Mouse (Mus musculus): ENCODE results near the gene Ferd3l. TPM values are rescaled to one million over a fixed set of nuclear protein-coding genes. Genes with fewer than 3 reads are reported as not detected.

Ferd3l gene
- polyA plus RNA-seq, 1 experiment from 2014 or later = not detected

GRCm38 (mm10) chr12:33965661-33966360 is 37.6 kb downstream of the Ferd3l start:
- Histone ChIP-seq H3K9ac (peak overlapping the region; percentile 15; the same call in 1 of the 2 replicates), H3K4me2 (replicated peaks) (peak overlapping the region; percentile 57), H3K9me3 (replicated peaks) (no peaks in the 10 kb centered on the region), H3K27me3 (peaks cover 33% of the 10 kb centered on the region; the same call in 1 of the 2 replicates), H3K4me1 (peaks cover 21% of the 10 kb centered on the region), H3K4me3 (replicated peaks) (peak overlapping the region; percentile 9; the same call in 1 of the 2 replicates), H3K27ac (replicated peaks) (peak overlapping the region; percentile 89), H3K36me3 (no peaks in the 10 kb centered on the region)
- no peak for ATAC-seq (ENCODE audit: insufficient number of reproducible peaks, low FRiP score, low TSS enrichment, low read depth)
- 4% methylated on average over 5 of the region's 5 CpGs for WGBS

- Histone ChIP-seq H3K9ac (peak overlapping the region; percentile 23), H3K4me3 (replicated peaks) (peak overlapping the region; percentile 39), H3K27me3 (peaks cover 30% of the 10 kb centered on the region; the same call in 1 of the 2 replicates), H3K4me1 (peaks cover 21% of the 10 kb centered on the region), H3K9me3 (replicated peaks) (no peaks in the 10 kb centered on the region), H3K36me3 (no peaks in the 10 kb centered on the region), H3K4me2 (replicated peaks) (peak overlapping the region; percentile 57), H3K27ac (replicated peaks) (peak overlapping the region; percentile 89)
- under 1% methylated on average over 35 of the region's 35 CpGs for WGBS
- ATAC-seq (ENCODE audit: insufficient number of reproducible peaks, low FRiP score, low TSS enrichment, low read depth) = peak; percentile 12; the same call in 1 of the 2 replicates
Observed at GRCm38 (mm10) chr12:33966490-33967415, 38.5 kb downstream of the Ferd3l start.

- Histone ChIP-seq H3K4me1 (peaks cover 21% of the 10 kb centered on the region), H3K27ac (replicated peaks) (peak overlapping the region; percentile 89), H3K36me3 (no peaks in the 10 kb centered on the region), H3K27me3 (peaks cover 27% of the 10 kb centered on the region; the same call in 1 of the 2 replicates), H3K4me2 (replicated peaks) (peak overlapping the region; percentile 57), H3K4me3 (replicated peaks) (peak overlapping the region; percentile 39), H3K9ac (peak overlapping the region; percentile 23; the same call in 1 of the 2 replicates), H3K9me3 (replicated peaks) (no peaks in the 10 kb centered on the region)
- ATAC-seq (ENCODE audit: insufficient number of reproducible peaks, low FRiP score, low TSS enrichment, low read depth) = peak; percentile 37
- WGBS = under 1% methylated on average over 21 of the region's 21 CpGs
Observed at GRCm38 (mm10) chr12:33967514-33967913, 39.3 kb downstream of the Ferd3l start.

GRCm38 (mm10) chr12:33968041-33968897 is 40.0 kb downstream of the Ferd3l start:
- peak overlapping the region; percentile 28 for H3K9ac ChIP-seq
- H3K27ac ChIP-seq (replicated peaks) = peak overlapping the region; percentile 89
- H3K9me3 ChIP-seq (replicated peaks) = no peaks in the 10 kb centered on the region
- H3K4me3 ChIP-seq (replicated peaks) = peak overlapping the region; percentile 39
- H3K4me2 ChIP-seq (replicated peaks) = peak overlapping the region; percentile 57
- WGBS = 3% methylated on average over 37 of the region's 37 CpGs
- H3K27me3 ChIP-seq = peaks cover 27% of the 10 kb centered on the region; the same call in 1 of the 2 replicates
- no peak for ATAC-seq (ENCODE audit: insufficient number of reproducible peaks, low FRiP score, low TSS enrichment, low read depth)
- H3K36me3 ChIP-seq = no peaks in the 10 kb centered on the region
- peaks cover 21% of the 10 kb centered on the region for H3K4me1 ChIP-seq

- WGBS = 15% methylated on average over 4 of the region's 4 CpGs
- peak overlapping the region; percentile 28 for H3K9ac ChIP-seq
- no peak for ATAC-seq (ENCODE audit: insufficient number of reproducible peaks, low FRiP score, low TSS enrichment, low read depth)
- H3K9me3 ChIP-seq (replicated peaks) = no peaks in the 10 kb centered on the region
- peaks cover 21% of the 10 kb centered on the region for H3K4me1 ChIP-seq
- H3K4me3 ChIP-seq (replicated peaks) = peak overlapping the region; percentile 39
- H3K27ac ChIP-seq (replicated peaks) = peak overlapping the region; percentile 89
- H3K36me3 ChIP-seq = no peaks in the 10 kb centered on the region
- H3K4me2 ChIP-seq (replicated peaks) = peak overlapping the region; percentile 57
- H3K27me3 ChIP-seq = peaks cover 23% of the 10 kb centered on the region; the same call in 1 of the 2 replicates
Observed at GRCm38 (mm10) chr12:33968898-33969178, 40.6 kb downstream of the Ferd3l start.

Other genes with a start within 250 kb of the Ferd3l start
- gene Twist1, start 29.2 kb downstream of the Ferd3l start, polyA plus RNA-seq (2015; fragmentation: Nextera tagmentation; extraction: Ambion mirVana) = 39.9 and 40.8 TPM in 2 replicates